Mouse (Mus musculus) forelimb bud, embryonic 11.5 days (tissue): ENCODE results near the gene Ptprr.

Experiments
- DNase-seq: peaks from one replicate; pipeline ENCODE4 v3.0.0-alpha.2; 2012; ENCODE audit warnings: low read depth, low spot score

Gene Ptprr

DNA sequence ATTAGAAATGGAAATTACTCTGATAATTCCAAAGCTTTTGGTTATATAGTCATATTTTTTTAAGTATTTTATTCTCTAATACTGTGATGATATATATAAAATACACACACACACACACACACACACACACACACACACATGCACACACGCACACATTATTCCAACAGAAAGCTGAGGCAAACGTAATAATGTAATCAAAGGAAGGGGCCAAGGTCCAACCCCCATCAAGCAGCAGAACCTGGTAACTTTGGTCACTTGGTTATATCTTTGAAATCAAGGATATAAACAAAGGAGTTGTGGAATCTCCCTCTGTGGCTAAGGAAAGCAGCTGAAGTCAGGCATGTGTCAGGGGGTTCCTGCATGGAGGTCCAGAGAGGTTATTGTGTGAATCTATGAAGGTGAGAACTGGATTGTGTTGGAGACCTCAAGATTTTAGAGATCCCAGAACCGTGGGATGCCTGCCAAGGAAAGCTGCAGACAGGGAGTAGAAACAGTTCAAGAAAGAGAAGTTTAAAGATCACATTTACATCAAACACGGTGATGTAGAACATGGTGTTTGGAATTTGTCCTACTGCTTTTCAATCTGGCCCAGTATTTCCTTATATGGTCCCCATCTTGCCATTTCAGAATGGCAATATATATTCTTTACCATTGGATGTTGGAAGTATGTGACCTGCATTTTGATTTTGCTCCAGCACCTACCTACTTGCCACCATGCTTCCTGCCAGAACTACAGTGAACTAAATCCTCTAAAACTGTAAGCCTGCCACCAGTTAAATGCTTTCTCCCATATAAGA lies 98.1 kb downstream of the Ptprr start:
- no peak for DNase-seq

DNA sequence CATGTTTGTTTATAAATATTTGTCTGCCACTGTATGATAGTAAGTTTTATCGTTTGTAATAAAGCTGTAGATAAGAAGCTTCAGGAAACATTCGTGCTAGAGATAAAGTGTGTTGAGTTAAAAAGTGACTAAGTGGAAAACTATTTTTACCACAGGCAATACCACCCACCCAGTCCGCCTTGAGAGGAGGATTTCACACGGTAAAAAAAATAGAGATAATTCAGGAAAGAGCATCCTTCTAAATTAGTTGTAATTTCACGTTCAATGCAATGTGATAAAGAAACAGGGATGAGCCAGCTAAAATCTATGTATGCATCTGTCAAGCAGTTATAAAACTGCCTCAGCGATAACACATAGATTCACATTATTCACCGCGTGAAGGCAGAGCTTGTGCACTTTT lies 99.0 kb downstream of the Ptprr start:
- no peak for DNase-seq

DNA sequence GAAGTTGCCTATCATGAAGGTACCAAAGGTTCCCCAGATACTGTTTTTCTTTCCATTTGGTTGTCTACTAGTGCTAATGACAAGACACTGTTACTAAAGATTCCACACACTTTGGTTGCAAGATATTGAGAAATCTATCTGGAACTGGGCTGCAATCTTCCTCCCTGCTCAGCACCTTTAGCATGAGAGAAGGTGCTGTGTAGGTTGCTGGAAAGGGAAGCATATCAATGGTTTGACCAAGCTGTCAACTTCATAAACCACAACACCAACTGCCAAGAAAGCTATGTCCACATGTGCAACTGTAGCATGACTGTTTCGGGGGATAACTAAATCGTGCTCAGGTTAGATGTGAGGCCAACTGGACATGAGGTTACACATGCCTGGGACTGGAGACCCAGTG lies 103.5 kb downstream of the Ptprr start:
- DNase-seq = no peak

DNA sequence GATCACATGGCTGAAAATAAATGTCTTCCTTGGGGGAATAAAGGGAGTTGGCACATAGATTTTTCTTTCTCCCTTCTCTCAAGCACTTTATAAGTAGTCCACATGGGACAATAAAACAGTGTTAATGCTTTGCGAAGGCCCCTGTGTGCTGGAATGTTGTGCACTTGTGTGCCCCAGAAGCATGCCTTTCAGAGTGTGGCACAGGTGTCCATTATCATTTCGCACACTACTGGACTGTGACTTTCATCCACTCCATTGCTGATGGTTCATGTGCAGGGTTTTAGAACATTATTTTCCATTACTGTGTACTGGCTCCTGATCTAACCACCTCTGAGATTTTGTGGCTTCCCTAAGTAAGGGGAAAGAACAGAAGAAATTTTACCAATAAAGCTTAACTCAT lies 105.8 kb downstream of the Ptprr start:
- no peak for DNase-seq

DNA sequence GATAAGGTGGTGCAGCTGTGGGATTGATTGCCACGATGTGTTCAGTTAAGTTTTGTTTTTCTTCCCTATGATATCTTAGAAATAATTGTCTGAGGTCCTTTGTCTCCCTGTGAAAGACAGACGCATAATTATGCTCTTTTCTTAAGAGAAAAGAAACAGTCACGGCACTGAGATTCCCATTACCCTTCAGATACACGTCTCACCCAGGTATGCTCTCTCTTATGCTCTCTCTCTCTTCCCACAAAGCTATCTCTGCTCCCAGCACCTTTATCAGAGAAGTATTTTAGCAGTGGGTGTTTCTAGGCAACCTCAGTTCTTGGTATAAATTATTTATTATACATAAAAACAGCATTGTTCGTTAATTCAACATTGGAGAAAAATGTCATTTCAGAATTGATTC lies 107.4 kb downstream of the Ptprr start:
- no peak for DNase-seq

DNA sequence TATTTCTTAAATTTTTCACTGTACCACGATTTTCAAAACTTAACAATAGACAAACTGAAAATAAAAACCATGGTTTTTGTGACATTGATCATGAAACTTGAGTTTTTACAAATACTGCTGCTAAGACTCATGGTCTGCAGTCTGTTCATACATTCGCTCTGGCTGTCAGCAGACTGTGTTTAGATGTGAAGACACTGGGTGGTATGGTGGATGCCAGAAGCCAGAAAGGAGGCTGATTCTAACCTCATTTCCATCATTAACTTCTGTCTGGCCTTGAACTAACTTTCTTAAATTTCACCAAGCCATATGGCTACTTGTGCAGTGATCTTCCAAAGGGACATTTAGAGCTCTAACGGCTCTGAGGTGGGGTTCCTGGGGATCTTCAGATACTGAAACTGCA lies 112.4 kb downstream of the Ptprr start:
- no peak for DNase-seq

DNA sequence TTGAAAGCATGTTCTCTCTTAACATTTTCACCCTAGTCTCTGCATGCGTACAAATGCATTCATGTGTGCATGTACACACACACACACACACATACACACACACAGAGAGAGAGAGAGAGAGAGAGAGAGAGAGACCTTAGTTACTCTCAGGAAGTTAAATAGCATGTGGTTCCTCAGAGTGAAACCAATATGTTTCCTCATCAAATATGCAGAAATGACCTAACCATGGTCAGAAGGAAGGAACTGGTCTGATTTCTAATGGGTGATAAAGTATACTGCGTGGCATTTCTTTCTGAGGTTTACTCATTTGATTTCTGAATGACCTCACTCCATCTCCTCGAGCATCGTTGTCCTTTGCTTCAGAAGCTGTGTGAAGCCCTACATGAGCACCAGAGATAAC lies 113.2 kb downstream of the Ptprr start:
- DNase-seq = no peak

DNA sequence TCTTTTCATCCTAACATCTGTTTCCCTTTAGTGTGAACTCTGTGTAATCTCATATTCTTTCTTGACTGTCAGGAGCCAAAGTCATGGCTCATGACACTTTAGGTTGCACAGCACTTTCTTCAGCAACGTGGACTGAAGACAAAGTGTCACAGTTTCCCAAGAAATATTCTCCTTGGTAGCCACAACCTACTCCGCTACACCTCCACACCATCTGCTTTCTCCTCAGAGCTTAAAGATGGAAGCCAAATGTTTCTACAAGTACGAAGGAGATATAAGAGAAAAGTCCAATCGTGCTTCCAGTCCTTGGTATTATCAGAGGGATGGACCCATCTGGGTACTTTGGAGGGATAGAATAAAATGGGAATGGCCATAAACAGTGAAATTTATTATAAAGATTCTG lies 114.2 kb downstream of the Ptprr start:
- DNase-seq = peak; percentile 10

DNA sequence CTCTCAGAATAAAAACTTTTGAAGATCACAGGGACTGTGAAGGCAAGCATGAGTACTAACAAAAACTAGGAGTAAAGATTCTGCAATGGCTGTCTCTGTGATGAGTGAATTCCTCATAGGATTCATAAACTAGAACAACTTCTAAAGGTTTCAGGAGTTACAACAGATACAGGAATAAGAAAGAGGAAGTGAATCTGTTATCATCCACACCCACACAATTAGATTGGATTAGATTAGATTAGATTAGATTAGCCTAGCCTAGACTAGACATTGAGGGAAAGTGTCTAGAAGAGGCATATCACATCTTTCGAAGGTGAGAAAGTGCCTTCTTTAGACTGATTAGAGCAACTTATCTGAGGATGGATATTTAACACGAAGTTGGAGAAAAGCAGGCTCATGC lies 117.2 kb downstream of the Ptprr start:
- DNase-seq = no peak

DNA sequence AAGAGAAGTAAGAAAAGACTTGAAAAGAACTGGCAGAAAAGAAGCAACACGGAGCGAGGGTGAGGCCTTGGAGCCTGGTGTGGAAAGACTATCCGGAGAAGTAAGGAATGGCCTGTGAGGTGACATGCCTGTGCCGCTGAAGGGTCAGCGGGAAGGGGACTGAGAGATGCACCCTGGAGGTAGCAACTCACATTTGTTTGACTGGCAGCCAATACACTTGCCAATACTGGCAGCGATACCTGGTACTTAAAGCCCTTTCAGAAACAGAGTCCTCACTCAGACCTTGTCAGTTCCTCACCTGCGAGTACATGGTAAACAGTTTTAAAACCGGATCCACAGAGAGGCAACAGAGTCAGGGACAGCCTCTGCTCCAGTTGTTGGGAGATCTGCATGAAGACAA lies 122.2 kb downstream of the Ptprr start:
- DNase-seq = no peak

DNA sequence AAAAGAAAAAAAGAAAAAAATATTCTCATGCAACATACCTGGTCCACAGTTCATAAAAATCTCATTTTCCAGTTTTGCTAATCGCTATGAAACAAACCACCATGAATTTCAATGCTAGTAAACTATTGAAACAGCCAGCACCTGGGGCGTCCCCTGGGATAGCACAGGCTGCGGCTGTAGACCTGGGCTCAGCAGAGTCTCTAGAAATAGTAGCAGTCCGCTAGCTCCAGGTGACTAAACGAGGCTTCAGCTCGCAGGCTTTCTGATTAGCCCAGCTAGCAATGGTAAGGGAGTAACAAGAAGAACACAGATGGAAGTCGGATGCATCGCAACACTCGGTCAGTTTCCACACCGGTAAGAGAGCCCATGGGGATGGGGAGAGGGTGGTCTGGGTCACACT lies 125.7 kb downstream of the Ptprr start:
- no peak for DNase-seq

DNA sequence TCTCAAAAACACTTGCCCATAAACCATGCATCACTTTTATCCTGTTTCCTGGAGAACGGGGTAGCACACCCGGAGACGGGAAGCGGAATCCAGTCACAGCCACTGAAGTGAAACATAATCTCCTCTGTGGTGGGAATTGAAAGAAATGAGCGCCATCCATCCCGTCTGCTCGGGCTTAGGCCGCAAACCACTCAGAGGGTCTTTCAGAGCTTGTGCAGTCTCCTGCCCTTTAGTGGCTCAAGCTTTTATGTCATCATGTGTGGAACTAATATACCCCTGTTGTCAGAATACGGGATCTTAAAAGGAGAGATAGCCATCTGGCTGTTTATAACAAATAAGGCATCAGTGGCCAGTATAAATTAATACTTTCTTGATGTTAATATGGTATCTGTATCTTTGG lies 128.1 kb downstream of the Ptprr start:
- peak; percentile 19 for DNase-seq

DNA sequence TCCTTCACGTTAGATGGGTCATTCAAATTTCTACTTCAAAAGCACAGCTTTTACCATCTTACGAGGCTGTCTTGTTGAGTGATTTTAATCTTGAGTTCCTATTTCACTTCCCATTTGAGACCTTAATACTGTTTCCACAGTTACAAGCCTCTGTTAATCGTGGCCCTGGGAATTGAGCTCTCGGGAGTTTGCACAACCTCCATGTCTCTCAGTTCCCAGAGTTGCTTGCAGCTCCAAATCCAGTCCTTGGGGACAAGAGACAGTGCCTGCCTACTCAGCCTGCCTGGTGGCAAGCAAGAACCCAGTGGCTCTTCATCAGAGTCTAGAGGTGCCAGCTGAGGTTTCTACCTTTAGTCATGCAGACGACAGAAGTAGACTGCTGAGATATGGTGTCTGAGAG lies 136.7 kb downstream of the Ptprr start:
- DNase-seq = no peak

DNA sequence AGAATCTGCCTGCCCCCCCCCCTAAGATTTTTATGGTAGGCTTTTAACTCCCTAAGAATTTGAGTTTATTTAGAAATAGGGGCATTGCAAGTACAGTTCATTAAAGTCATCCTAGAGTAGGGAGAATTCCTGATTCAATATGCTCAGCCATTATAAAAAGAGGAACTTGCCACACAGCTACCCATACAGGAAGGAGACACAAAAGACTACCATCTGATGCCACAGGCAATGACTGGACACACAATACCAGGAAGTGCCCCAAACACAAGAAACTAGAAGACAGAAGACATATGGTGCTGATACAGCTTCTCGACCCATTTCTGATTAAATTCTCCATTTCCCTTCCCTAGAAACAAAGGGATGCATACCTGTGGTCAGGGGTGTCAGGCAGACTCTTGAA lies 138.7 kb downstream of the Ptprr start:
- DNase-seq = no peak

DNA sequence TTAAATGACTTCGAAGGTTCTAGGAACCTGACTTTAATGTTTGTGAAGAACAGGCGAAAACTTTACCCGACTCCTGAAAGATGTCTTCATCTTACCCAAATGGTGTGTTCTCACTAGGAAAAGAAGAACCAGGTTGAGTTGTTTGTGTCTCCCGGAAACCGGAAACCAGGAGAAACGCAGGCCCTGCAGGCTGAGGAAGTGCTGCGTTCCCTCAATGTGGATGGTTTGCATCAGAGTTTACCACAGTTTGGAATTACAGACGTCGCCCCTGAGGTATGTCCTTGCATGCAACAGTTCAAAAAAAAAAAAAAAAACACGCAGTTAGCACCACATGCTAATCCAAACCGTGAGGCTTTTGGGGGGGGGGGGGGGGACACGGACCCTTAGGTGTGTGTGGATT lies 144.3 kb downstream of the Ptprr start:
- no peak for DNase-seq

DNA sequence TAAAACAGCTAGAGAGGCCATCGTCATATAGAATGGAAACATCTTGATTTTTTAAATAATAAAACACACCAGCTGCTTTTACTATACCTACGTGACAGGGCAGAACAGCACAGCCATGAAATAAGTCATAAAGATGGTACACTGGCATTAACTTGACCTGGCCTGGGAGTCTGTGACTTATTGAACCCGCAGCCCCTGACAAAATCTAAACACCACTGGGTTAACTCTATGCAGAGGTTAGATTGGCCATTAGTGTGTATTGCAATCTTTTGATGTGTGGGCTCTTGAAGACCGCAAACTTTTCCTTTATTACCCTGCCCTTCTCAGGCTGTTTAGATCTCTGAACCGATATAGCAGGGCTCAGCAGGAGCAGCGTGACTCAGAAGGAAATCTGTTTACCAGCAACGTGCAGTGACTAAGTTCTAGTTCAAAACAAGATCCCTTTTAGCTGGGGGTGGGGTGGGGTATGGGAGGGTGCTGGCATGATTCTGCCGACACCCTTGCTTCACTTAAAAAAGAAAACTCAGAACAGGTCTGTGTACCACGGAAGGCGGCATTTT lies 157.4 kb downstream of the Ptprr start:
- no peak for DNase-seq

DNA sequence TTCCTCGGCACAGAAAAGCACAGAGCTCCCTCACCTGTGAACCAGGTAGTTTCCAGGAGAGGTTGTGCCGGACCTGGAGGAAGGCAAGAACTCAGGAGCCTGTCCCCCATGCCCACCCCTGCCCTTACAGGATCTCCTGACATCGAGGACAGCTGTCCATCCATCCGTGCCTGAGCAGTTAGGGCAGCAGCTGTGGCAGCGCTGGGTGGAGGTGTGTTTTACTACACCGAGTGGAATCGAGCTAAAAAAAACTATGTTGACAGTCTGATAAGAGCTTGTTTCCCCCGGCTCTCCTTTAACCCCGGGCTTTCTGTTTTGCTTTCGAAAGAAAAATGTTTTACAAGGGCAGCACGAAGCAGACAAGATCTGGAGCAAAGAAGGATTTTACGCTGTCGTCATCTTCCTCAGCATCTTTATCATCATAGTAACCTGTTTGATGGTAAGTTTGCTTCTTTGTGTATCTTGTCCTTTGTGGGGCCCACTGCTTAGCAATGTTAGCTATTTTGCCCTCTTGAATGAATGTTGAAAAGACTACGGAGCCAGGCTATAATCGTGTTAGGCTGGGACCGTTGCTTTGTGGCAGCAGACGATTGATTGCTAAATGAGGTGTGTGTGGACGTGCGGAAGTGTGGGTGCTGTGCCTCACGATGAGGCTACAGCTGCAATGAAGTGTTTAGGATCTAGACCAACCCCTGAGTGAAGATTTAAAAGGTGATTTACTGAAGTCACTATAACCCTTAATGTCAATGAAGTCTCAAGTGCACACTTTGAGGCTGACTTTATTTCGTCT lies 159.6 kb downstream of the Ptprr start:
- peak; percentile 46 for DNase-seq

DNA sequence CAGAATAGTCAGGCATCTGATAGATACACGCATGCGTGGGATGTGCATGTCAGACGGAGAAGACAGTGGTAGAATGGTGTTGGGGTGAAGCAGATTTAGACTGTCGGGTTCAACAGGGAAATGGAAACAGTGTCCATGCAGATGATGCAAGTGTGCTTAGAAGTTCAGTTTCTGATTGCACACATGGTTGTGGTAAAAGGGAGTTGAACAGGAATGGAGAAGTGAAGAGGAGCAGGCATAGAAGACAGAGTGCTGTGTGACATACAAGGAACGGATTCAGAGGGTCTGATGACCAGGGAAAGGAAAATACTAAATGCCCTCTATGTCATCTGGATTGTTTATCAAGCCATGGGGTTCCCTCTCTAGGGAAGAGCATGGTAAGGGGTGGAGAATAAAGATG lies 163.2 kb downstream of the Ptprr start:
- no peak for DNase-seq

DNA sequence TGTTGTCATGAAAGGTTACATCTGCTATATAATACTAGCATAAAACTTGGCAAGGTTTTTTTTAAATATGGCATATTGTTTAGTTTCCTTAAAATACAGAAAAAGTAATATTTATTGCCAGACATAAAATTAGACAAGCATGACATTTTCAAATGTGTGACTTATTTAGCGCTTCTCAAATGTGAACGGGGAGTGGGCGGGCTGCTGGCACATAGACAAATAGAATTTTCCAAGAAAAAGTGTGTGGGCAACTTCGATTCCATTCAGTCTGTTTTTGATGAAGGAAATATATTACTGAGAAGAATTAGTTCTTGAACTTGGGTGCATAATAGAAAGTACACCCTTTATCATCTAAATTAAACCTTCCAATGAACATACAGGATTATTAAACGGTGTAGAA lies 164.2 kb downstream of the Ptprr start:
- DNase-seq = no peak

DNA sequence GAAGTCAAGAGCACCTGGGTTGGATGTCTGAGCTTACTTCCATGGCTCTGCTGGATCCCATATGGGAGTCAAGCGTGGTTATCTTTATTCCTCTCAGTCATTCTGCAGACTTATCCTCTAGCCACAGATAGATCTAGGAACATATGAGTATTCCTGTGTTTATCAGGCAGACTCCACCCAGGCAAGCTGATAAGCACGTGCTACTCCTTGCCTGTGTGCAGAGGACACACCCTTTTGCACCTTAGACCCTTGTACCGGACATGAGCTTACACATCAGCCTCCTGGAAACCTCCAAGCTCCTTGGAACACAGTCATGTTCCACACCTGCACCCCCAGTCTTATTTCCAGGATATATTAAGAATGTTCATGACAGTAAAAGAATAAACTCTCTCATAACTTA lies 165.2 kb downstream of the Ptprr start:
- no peak for DNase-seq

DNA sequence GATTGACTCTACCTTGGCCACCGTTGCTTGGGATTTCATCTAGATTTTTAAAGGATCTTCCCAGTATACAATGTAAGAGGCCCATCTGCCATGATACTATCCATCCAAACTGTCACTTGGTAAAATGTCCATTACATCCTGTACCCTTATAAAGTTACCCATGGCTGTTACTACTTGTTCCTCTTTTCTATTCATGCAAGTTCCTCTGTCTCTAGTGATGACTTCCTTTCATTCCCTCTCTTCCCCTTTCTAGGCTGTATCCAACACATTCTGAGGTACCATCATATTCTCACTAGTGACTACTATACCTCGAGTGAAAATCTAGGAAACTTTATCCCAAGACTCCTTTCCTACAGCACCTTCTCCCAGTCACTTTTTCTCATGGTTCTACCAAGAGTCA lies 173.7 kb downstream of the Ptprr start:
- no peak for DNase-seq

DNA sequence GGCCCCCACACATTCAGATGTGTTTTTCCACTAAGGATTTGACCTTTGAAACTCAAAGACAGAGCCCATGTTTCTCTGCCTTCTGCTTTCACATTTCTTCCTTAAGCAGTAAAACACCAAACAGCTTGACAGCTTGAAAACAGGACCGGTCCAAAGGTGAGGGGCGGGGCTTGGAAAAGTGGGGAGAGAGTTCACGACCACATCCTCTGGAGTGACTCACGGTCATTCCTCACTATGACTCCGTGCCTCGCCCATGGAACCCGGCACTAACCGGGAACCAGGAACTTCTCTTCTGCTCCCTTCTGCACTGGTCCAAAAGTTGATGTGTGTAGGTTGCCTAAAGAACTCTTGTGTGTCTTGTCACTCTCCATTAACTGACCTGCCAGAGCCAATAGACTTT lies 174.3 kb downstream of the Ptprr start:
- no peak for DNase-seq

DNA sequence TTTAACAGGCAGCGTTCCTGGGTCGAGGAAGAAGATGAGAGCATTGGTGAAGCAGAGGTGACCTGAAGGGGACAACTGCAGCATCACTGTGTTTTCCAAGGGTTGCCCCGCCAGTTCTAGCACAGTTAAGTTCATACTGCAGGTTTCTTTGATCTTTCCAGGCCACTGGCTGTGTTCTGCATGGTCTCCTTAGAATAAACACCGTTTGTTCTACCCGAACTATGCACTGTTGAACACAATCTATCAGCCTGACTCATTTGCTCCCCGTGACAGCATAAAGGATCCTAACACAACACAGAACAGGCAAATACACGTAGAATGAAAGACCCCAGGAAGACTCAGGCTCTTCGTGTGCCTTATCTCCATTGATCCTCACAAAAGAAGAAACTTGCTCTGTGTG lies 176.4 kb downstream of the Ptprr start:
- DNase-seq = no peak
